Mouse (Mus musculus): ENCODE data around the gene Vgf.

Gene Vgf

GRCm38 (mm10) chr5:137031076-137032032 is 5.2 kb downstream of the Vgf start:
- peak; percentile 28 for DNase-seq

- peak; percentile 64 for DNase-seq
Observed at GRCm38 (mm10) chr5:137032033-137032421, 5.8 kb downstream of the Vgf start.

DNA sequence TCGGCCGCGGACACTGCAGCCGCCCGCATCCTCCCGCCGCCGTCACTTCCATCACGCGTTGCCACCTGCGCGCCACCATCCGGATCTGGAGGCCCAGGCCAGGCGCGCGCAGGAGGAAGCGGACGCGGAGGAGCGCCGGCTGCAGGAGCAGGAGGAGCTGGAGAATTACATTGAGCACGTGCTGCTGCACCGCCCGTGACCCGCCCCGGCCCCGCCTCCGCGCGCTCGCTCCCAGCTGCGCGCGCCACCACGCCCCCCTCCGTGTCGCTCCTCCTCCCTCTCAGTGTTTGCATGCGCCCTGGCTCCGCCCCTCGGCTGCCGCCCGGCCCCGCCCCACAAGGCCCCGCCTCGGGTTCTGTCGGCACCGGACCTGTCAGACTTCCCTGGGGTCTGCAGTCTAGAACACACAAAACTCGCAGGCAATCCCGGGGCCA is 6.5 kb downstream of the Vgf start:
- DNase-seq: peak; percentile 89

- DNase-seq: no peak
Observed at GRCm38 (mm10) chr5:137036211-137036610, 10.0 kb downstream of the Vgf start.

GRCm38 (mm10) chr5:137039453-137039852 is 13.3 kb downstream of the Vgf start:
- DNase-seq: no peak

- no peak for DNase-seq
Observed at GRCm38 (mm10) chr5:137041442-137041841, 15.2 kb downstream of the Vgf start.

DNA sequence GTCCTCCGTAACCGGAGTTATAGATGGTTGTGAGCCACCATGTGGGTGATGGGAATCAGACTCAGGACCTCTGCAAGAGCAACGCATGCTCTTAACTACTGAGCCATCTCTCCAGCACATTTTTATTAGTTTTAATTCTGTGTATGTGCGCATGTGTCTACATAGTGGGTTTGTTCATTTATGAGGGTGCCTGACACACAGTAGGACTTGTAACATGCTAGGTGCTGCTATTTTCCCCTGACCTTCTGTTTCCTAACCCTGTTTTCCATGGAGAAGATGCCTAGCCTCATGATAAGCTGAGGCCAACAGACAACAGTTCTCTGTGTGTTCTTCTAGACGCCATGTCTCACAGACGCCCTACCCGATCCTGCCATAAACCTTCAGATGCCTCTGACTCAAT is 17.8 kb downstream of the Vgf start:
- DNase-seq: no peak

DNA sequence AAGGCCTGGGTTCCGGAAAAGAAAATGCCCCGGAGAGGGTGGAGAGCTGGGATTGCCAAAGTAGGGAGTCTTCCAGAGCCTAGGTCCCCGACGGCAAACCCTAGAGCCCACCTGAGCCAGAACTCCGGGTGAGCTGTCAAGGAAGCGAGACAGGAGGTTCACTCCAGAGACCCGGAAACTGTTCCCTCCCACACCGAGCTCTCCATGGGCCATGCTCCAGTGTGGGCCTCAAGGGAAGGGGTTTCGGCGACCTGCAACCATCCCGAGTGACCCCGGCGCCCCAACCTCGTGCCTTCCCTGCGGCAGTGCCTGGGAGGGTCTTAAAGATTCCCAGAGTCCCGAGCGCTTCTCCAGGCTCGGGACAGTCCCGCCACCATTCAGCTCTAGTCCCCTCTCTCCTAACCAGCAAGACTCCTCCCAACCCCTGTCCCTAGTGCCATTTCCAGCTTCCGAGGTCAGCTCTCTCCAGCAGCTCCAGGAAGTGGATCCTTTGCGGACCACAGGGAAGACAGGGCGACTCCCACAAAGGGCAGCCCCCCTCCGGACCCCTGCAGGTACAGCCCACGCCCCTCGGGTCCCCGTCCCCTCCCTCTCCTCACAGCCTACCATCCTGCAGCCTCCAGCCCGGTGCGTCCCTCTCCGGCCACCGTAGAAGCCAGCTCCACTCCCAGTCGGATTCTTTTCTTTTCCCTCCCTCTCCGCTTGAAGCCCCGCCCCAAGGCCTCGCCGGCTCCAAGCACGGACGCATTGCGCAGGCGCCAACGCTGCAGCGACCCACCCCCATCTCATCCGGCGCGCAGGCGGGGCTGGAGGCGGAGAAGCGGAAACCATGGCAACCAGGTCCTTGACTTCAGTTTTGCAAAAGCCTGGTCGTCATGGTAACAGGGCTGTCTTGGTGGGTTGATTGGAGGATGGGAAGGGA is 19.5 kb downstream of the Vgf start, which contains the start of gene Ap1s1:
TSS of gene Ap1s1 (minus strand) at position 734 of the 922 bp plus-strand sequence.
- peak; percentile 98 for DNase-seq

DNA sequence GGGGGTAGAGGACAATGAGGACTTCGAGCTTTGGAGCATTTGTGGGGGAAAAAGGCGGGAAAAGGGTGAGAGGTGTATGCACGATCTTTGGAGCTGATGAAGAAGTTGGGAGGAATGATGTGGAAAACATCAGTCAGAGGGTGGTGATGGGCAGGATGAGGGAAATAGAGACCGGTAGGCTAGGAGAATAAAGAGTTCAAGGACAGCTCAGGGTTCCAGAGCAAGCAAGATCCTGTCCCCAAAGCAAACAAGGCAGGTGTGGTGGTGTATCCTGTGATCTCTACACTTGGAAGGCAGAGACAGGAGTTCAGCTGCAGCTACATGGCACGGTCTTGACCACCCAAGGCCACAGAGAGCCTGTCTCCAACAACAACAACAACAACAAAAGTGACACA is 20.1 kb downstream of the Vgf start:
- DNase-seq: no peak

- DNase-seq: no peak
Observed at GRCm38 (mm10) chr5:137046991-137047390, 20.8 kb downstream of the Vgf start.

DNA sequence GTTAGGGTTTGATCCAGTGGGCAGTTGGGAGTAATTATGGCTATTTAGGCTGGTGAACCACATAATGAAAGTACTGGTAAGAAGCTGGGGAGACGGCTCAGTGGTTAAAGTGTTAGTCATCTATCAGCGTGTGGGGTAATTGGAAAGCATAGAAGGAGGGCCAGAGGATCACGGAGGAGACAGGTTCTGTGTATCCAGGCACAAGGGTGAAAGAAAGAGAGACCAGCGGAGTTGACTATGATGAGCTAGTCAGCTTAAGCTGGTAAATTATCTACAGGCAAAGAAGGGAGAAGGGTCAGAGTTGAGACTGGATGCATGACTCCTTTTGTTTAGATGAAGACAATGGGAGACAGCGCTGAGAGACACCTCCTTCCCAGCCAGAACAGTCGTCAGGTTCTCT is 24.9 kb downstream of the Vgf start:
- DNase-seq: no peak

- DNase-seq: no peak
Observed at GRCm38 (mm10) chr5:137051914-137052505, 25.8 kb downstream of the Vgf start.

- no peak for DNase-seq
Observed at GRCm38 (mm10) chr5:137054299-137054698, 28.1 kb downstream of the Vgf start.

DNA sequence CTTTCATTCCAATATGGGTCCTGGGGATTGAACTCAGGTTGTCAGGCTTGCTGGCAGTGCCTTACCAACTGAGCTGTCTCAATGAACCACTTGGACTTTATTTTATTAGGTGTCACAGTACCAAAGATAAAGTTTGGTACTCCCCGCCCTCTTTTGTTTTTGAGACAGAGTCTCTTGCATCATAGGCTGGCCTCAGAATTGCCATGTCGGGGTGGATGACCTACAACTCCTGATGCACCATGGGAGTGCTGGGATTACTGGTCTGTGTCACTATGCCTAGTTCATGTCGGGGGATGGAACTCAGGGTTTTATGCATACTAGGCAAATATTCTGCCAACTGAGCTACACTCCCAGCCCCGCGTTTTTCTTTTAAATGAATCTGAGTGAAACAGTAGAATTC is 28.7 kb downstream of the Vgf start:
- DNase-seq: no peak

DNA sequence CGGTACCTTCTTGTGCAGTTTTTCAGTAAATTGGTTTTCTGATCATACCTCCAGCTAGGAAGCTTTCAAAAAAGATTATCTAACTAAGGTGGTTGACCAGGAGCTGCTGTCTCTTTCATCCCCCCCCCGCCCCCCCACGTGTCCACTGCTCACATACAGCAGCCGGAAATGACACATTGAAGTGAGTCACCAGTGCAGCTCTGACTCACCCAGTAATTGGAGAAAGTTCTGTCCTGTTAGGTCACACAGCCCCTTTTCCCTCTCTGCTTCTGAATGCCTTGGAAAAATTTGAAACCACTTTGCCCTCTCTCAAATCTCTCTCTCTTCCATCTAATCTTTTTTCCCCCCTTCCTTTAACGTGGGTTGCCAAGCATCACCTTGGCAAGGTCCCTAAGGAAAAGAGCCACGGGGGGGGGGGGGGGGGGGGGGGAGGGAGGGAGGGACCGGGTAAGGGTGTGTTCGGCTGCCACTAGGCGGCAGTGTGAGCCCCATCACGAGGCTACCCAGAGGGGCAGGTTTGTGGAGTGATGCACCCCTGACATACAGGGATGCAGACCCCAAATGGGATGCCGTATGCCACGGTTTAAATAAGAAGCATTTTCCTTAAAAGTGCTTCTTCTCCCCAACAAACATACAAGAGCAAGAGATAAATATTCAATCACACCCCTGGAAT is 35.8 kb downstream of the Vgf start:
- DNase-seq: peak; percentile 72

GRCm38 (mm10) chr5:137062601-137063000 is 36.4 kb downstream of the Vgf start:
- no peak for DNase-seq

DNA sequence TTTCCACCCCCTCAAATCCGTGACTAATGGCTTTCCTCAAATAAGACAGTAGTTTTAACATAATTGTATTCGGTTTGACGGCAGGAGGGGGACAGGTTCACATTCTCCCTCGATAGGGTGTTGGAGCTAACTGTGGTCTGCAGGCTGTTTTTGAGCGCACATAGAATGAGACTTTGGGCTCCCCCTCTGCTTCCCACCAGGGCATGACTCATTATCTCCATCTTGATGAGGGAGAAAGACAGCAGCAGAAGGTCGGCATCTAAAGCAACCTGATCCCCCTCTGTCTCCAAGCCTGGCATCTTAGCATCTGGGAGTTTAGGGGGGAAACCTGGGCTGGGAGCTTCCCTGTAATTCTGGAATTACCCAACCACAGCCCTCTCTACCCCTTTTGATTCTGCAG is 39.3 kb downstream of the Vgf start:
- DNase-seq: no peak

DNA sequence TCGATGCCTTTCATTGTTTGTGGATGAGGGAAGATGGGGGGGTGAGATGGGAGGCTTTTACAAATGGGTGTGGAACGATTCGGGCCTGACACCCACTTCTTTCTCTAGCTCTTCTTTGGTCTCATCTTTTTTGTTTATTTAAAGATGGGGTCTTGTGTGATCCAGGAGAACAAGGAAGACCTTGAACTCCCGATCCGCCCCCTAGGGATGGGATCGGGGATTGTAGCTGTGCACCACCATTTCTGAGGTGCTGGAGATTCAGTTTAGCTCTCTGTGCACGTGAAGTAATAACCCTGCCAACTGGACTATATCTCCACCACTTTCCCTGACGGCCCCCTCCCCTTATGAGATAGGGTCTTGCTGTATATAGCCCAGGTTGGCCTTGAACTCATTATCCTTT is 39.7 kb downstream of the Vgf start:
- DNase-seq: no peak

DNA sequence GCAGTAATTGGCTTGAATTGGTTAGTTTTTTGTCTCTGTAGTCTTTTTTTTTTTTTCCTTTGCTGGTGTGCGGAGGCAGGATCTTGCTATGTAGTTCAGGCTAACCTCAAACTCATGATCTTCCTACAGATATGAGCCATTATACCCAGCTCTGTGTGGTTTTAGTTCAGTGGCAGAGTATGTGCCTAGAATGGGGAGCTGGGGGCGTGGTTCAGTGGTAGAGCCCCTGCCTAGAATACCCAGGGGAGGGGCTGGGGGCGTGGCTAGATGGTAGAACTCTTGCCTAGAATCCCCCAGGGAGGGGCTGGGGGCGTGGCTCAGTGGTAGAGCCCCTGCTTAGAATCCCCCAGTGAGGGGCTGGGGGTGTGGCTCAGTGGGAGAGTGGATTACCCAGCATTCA is 42.5 kb downstream of the Vgf start:
- no peak for DNase-seq

- DNase-seq: no peak
Observed at GRCm38 (mm10) chr5:137070881-137071605, 44.9 kb downstream of the Vgf start.

DNA sequence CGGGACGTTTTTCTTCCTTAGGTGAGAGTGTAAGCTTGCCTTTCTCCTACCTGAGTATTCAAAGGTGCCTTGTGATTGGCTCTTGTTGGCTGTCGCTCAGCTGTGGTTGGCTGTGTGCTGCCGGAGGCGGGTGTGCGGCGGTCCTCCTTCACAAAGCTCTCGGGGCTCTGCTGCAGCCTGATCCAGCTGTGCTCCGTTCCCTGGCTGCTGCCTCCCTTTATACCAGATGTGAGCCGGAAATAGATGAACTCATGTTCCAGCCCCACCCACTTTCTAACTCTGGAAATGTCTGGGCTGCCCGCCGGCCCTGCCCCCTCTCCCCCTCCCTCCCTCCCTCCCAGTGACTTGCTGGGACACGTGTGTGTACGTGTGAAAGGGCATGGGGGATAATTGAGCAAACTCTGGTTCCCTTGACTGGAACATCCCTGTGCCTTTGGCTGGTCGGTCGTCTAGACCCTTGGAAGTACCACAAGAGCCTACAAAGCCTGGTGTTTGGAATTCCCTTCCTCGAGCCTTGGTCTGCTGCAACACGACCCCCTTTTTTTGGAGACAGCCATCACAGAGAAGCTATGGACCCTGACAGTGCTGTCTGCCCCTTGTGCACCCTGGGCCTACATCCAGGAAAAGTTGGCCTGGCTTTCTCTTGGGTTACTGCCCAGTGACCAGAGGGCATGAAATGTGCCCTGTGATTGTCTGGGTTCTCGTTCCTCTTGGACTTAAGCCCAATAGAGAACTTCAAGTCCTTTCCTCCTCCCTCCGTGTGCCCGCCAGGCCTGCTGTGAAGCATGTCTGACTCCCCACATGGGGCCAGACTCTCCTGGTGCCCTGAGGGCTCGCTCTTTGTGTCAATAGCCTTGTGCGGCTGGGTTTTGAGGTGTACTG is 46.1 kb downstream of the Vgf start, which contains the start of gene Serpine1:
TSS of gene Serpine1 (minus strand) at position 190 of the 882 bp plus-strand sequence.
- peak; percentile 49 for DNase-seq
